Mouse (Mus musculus): ENCODE measurements around the gene Dcaf12. TPM values are rescaled to one million over a fixed set of nuclear protein-coding genes. Genes with fewer than 3 reads are reported as not detected.
A peak's percentile ranks its signal among the peaks of the same experiment; 100 is the strongest.

The Dcaf12 gene
- polyA plus RNA-seq, 1 experiment from 2014 or later, result 59.5 TPM

DNA sequence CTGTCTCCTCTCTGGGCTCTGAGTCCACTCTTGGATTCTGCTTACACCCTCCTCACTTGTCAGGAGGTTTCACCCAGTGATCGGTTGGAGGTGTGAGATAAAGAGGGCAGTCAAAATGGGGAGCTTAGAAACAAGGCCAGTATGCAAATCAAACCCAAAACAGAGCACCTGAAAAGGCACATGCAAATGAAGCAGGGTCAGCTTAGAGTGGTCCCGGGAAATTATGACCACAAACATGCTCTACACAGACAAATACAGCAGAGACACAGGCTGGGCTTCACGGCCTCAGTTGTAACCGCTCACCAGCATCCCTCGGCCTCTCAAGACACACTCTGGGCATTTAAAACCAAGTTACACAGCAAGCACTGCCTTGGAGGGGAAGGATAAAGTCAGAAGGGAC is 15.7 kb downstream of the Dcaf12 start:
- DNase-seq (ENCODE audit: low spot score), result no peak
- no peak overlapping the region for H3K27ac ChIP-seq
- no peaks in the 10 kb centered on the region for H3K4me1 ChIP-seq
- no peak overlapping the region for H3K4me3 ChIP-seq
- peaks cover 98% of the 10 kb centered on the region for H3K36me3 ChIP-seq
- 95% methylated on average over 5 of the region's 5 CpGs for WGBS
- H3K27me3 ChIP-seq (ENCODE audit: low read depth, poor library complexity, severe bottlenecking), result no peaks in the 10 kb centered on the region
- H3K9me3 ChIP-seq (replicated peaks), result no peaks in the 10 kb centered on the region

DNA sequence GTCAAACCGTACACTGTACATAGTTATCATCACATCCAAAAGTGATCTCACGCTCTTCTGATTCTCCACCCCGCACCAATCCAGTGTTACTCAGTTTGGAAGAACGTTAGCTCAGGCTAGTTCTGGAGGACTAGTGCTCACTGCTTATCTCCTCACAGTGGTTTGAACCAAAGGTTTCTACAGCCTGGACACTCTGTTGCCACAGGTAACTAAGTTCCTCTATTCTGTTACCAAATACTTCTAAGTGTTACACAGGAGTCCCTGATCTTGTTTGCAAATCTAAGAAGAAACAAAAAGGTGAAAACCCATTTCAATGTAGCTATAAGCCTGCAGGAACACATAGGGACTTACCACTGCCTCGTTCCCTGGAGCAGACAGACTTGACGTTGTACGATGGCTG is 18.7 kb downstream of the Dcaf12 start:
- no peak overlapping the region for H3K4me3 ChIP-seq
- peaks cover 98% of the 10 kb centered on the region for H3K36me3 ChIP-seq
- H3K9me3 ChIP-seq (replicated peaks), result no peaks in the 10 kb centered on the region
- 96% methylated on average over 7 of the region's 7 CpGs for WGBS
- H3K4me1 ChIP-seq, result no peaks in the 10 kb centered on the region
- DNase-seq (ENCODE audit: low spot score), result no peak
- H3K27ac ChIP-seq, result no peak overlapping the region
- H3K27me3 ChIP-seq (ENCODE audit: low read depth, poor library complexity, severe bottlenecking), result no peaks in the 10 kb centered on the region

DNA sequence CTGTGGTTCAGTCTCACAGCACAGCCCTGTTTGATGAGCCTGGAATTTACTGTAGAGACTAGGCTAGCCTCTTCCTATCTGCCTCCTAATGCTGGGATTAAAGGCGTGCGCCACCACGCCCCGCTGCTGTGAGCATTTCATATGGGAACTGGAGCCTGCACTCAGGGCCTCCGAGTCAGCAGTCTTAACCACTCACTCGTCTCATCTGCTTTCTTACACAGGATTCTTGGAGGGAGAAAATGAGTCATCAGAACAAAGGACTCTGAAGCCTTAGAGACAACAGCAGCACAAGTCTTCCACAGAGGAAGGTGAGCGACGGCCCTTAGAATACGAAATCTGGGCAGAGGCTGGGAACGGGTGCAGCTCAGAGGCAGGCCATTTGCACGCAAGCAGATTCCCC is 19.2 kb downstream of the Dcaf12 start:
- Histone ChIP-seq H3K36me3 (peaks cover 98% of the 10 kb centered on the region), H3K9me3 (replicated peaks) (no peaks in the 10 kb centered on the region)
- WGBS, result 95% methylated on average over 11 of the region's 11 CpGs

DNA sequence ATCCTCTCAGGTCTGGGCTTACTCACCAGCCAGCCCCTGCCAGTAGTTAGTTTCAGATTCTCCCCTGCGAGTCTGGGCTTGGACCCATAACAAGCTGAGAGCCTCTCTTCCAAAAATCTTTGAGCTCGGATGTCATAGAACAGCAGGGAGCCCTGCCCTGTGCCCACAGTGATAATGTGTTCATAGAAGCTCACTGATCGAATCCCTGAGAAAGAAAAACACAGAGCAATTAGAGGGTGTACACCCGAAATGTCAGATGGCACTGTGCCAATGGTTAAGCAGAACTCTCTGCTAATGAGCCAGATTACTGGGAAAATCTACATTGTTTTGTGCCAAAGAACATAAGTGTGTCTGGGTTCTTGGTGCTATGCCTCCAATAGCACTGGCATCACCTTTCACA is 20.8 kb downstream of the Dcaf12 start:
- H3K4me3 ChIP-seq, result no peak overlapping the region
- H3K9me3 ChIP-seq (replicated peaks), result no peaks in the 10 kb centered on the region
- no peak overlapping the region for H3K27ac ChIP-seq
- no peaks in the 10 kb centered on the region for H3K27me3 ChIP-seq (ENCODE audit: low read depth, poor library complexity, severe bottlenecking)
- WGBS, result 88% methylated on average over 4 of the region's 4 CpGs
- DNase-seq (ENCODE audit: low spot score), result no peak
- no peaks in the 10 kb centered on the region for H3K4me1 ChIP-seq
- peaks cover 91% of the 10 kb centered on the region for H3K36me3 ChIP-seq

More for the DNA sequence above, 19.2 kb downstream of the Dcaf12 start:
- no peak overlapping the region for H3K27ac ChIP-seq
- no peaks in the 10 kb centered on the region for H3K27me3 ChIP-seq (ENCODE audit: low read depth, poor library complexity, severe bottlenecking)
- no peak overlapping the region for H3K4me3 ChIP-seq
- H3K4me1 ChIP-seq, result no peaks in the 10 kb centered on the region
- no peak for DNase-seq (ENCODE audit: low spot score)

DNA sequence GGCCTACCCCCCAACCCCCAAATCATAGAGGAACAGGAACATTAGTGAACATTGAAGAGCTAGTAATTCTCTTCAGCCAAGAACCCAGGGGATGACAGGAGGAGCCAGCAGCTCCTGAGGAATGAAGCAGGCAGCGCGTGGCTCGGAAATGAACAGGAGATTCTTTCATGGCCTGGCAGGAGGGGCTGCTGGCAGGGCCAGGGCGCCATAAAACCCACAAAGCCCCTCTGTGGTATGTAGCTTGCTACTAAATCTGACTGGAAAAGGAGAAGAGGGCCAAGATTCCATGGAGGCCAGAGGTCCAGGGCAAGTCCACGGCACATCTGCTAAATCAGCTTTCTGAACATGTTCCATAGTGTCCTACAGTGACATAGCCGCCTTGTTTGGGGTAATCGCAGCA is 24.9 kb downstream of the Dcaf12 start:
- Histone ChIP-seq H3K4me3 (no peak overlapping the region), H3K27me3 (ENCODE audit: low read depth, poor library complexity, severe bottlenecking) (no peaks in the 10 kb centered on the region), H3K9me3 (replicated peaks) (no peaks in the 10 kb centered on the region), H3K27ac (no peak overlapping the region), H3K36me3 (peaks cover 51% of the 10 kb centered on the region), H3K4me1 (0 out of 2 replicates have a peak, but pooled peaks cover 3% of the 10 kb centered on the region)
- 81% methylated on average over 7 of the region's 7 CpGs for WGBS
- DNase-seq (ENCODE audit: low spot score), result no peak

DNA sequence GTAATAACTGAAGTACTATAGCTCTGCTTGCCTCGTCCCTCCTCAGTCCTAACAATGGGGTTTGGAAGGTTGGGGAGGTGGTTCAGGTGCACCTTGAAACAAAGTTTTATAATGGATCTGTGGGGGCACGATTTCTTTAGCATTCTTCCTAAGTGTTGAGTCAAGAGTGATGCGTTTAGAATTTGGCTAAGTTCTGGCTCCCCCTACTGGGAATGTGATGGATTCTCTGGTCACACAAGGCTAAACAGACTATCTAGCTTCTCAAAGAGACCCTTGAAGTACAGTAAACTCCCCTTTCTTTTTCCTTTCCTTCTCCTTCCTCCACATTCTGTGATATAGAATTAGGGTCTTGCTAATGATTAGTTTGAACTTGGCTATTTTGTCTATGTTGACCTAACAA is 28.3 kb downstream of the Dcaf12 start:
- no peak for DNase-seq (ENCODE audit: low spot score)
- WGBS, result 29% methylated on average over 3 of the region's 3 CpGs

DNA sequence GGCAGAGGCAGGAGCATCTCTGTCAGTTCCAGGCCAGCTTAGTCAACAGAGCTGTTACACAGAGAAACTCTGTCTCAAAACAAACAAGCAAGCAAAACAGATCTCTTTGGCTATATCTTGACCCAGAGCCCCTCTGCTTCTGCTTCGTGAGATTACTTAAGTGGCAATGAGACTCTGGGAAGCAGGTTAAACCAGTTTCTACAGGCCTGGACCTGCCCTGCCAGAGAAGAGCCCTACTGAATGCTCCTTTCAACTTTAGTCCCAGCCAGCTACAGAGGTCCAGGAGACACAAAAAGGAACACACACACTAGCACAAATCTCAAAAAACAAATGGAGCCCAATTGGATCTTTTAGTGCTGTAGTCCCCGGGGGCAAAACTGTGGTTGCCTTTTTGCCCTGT is 30.6 kb downstream of the Dcaf12 start:
- H3K36me3 ChIP-seq, result no peaks in the 10 kb centered on the region
- peak overlapping the region; percentile 36; the same call in 1 of the 2 replicates for H3K27ac ChIP-seq
- no peaks in the 10 kb centered on the region for H3K27me3 ChIP-seq (ENCODE audit: low read depth, poor library complexity, severe bottlenecking)
- WGBS, result 70% methylated on average over 2 of the region's 2 CpGs
- H3K9me3 ChIP-seq (replicated peaks), result no peaks in the 10 kb centered on the region
- no peak for DNase-seq (ENCODE audit: low spot score)
- no peak overlapping the region for H3K4me3 ChIP-seq
- 0 out of 2 replicates have a peak, but pooled peaks cover 8% of the 10 kb centered on the region for H3K4me1 ChIP-seq

More for the DNA sequence above, 28.3 kb downstream of the Dcaf12 start:
- H3K27me3 ChIP-seq (ENCODE audit: low read depth, poor library complexity, severe bottlenecking), result no peaks in the 10 kb centered on the region
- no peaks in the 10 kb centered on the region for H3K9me3 ChIP-seq (replicated peaks)
- no peak overlapping the region for H3K4me3 ChIP-seq
- H3K36me3 ChIP-seq, result peaks cover 18% of the 10 kb centered on the region
- no peak overlapping the region for H3K27ac ChIP-seq
- 0 out of 2 replicates have a peak, but pooled peaks cover 8% of the 10 kb centered on the region for H3K4me1 ChIP-seq

DNA sequence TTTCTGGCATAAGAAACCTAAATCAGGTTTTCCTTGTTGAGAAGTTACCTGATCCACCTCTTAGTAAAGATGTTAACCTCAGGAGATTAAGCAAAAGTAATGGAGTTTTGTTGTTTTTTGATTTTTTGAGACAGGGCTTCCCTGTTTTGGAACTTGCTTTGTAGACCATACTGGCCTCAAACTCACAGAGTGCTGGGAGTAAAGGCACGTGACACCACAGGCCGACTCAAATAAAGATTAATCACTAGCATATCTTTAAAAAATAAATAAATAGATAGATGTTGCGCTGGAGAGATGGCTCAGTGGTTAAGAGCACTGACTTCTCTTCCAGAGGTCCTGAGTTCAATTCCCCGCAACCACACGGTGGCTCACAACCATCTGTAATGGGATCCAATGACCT is 38.8 kb downstream of the Dcaf12 start:
- peak overlapping the region; percentile 96 for H3K27ac ChIP-seq
- no peaks in the 10 kb centered on the region for H3K9me3 ChIP-seq (replicated peaks)
- WGBS, result 77% methylated on average over 5 of the region's 5 CpGs
- no peaks in the 10 kb centered on the region for H3K27me3 ChIP-seq (ENCODE audit: low read depth, poor library complexity, severe bottlenecking)
- no peak for DNase-seq (ENCODE audit: low spot score)
- H3K36me3 ChIP-seq, result peaks cover 16% of the 10 kb centered on the region
- peak overlapping the region; percentile 75 for H3K4me3 ChIP-seq
- H3K4me1 ChIP-seq, result peaks cover 26% of the 10 kb centered on the region

DNA sequence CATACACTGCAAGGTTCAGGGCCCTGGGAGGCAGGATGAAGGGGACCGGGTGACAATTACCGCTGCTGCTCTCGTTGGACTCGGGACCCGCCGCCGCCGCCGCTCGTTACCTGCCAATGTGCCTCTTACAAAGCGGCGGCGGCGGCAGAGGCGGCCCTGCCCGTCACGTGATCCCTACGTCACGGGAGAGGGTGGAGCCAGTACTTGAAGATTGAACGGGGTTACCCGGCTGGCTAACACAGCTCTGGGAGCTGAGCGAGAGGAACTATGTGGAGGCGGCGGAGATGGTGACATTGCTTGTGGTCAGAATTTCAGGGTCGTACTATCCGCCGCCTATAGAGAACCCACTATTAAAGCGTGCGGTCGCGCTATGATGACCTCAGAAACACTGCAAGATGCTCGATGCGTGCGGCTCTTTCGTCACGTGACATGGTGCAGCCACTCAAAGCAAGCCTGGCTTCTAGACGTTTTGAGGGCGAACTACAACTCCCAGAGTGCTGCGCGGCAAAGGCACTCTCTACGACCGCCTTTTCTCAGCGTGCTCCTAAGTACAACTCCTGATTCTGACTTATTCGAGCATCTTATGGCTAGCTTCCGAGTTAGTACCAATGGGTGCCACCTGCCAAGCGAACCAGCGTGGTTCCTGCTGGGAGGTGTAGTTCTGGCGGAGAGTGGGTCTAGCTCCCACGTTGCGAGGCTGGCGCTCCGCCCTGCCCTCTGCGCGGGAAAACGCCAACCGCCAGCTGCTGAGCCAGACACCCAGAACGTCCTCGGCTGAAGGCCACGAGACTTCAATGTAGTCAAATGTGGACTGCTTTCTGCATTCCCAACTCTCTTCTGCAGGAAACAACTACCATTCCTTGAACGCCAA is 39.5 kb downstream of the Dcaf12 start, which contains the start of gene Ubap2:
Ubap2 (minus strand) TSS at position 165 of the 871 bp plus-strand sequence.
- DNase-seq (ENCODE audit: low spot score), result peak; percentile 97

DNA sequence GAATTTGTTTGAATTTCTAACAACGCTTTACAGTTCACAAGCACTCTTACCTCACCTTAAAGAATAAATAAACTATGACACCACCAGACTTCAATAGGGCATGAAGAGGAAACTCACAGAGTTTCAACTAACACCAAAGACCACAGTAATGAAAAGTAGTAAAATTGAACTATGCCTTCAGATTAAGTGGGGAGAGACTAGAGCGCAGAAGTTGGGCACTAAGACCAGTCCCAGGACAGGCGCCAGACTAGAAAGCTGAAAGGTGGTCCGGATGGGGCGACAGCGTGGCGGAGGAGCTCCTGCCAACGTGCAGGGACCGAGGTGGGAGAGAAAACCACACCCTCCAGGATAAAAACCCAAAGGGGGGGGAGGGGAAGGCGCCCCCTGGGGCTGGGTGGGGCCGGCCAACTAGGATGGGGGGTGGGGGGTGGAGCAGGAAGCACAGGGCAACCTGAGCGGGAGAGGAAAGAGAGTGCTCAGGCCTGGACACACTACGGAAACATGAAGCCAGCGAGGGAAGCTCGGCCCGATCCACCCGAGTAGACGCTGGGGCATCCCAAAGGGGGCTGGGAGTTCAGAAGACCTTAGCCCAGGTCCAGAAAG is 40.2 kb downstream of the Dcaf12 start:
- no peak for DNase-seq (ENCODE audit: low spot score)
- peaks cover 30% of the 10 kb centered on the region for H3K36me3 ChIP-seq
- peak overlapping the region; percentile 96 for H3K27ac ChIP-seq
- H3K4me3 ChIP-seq, result peak overlapping the region; percentile 75
- H3K4me1 ChIP-seq, result peaks cover 26% of the 10 kb centered on the region
- no peaks in the 10 kb centered on the region for H3K9me3 ChIP-seq (replicated peaks)
- no peaks in the 10 kb centered on the region for H3K27me3 ChIP-seq (ENCODE audit: low read depth, poor library complexity, severe bottlenecking)
- WGBS, result under 1% methylated on average over 18 of the region's 18 CpGs

More for the DNA sequence above, 39.5 kb downstream of the Dcaf12 start, which contains the start of gene Ubap2:
- H3K4me3 ChIP-seq, result peak within 1 kb of the TSS; percentile 75
- under 1% methylated on average over 60 of the region's 60 CpGs for WGBS
- peak within 1 kb of the TSS; percentile 96 for H3K27ac ChIP-seq
- H3K4me1 ChIP-seq, result peaks cover 26% of the 10 kb centered on the region
- H3K36me3 ChIP-seq, result peaks cover 23% of the 10 kb centered on the region
- H3K27me3 ChIP-seq (ENCODE audit: low read depth, poor library complexity, severe bottlenecking), result no peaks in the 10 kb centered on the region
- no peaks in the 10 kb centered on the region for H3K9me3 ChIP-seq (replicated peaks)

DNA sequence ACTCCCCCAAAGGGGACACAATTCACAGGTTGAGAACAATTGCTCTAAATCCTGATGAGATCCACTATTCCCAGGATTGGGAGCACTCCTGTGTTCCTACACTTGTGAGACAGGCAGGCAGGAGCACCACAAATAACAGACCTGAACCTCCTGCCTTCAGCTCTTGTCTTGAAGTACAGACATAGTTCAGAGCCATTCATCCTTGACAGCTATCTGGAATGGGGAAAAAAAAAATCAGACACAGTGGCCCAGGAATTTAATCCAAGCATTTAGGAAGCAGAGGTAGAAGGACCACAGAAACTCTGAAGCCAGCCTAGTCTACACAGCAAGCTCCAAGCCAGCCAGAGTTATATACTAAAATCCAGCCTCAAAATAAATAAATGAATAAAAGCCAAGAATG is 46.6 kb downstream of the Dcaf12 start:
- peaks cover 10% of the 10 kb centered on the region for H3K4me1 ChIP-seq
- DNase-seq (ENCODE audit: low spot score), result no peak
- peaks cover 90% of the 10 kb centered on the region for H3K36me3 ChIP-seq
- no peak overlapping the region for H3K27ac ChIP-seq
- no peaks in the 10 kb centered on the region for H3K9me3 ChIP-seq (replicated peaks)
- no peaks in the 10 kb centered on the region for H3K27me3 ChIP-seq (ENCODE audit: low read depth, poor library complexity, severe bottlenecking)
- H3K4me3 ChIP-seq, result no peak overlapping the region

DNA sequence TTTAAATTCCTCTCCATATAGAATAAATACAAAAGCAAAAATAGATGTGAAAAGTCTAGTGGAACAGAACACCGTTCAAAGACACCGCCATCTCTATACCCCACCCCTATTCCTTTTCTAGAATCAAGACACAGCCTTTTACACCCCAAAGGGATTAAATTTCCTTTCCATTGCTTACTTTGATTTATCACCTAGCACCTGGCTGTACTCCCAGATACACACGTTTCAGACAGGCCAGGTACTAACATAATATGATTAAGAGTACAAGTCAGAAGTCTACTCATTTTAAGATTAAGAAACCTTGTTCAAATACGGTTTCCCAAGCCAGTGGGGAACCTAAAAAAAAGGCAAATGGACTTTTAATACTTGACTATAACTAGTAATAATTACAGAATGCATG is 48.3 kb downstream of the Dcaf12 start:
- no peaks in the 10 kb centered on the region for H3K4me1 ChIP-seq
- peaks cover 96% of the 10 kb centered on the region for H3K36me3 ChIP-seq
- H3K9me3 ChIP-seq (replicated peaks), result no peaks in the 10 kb centered on the region
- no peak for DNase-seq (ENCODE audit: low spot score)
- WGBS, result 88% methylated on average over 4 of the region's 4 CpGs
- no peak overlapping the region for H3K4me3 ChIP-seq
- H3K27ac ChIP-seq, result no peak overlapping the region
- H3K27me3 ChIP-seq (ENCODE audit: low read depth, poor library complexity, severe bottlenecking), result no peaks in the 10 kb centered on the region

DNA sequence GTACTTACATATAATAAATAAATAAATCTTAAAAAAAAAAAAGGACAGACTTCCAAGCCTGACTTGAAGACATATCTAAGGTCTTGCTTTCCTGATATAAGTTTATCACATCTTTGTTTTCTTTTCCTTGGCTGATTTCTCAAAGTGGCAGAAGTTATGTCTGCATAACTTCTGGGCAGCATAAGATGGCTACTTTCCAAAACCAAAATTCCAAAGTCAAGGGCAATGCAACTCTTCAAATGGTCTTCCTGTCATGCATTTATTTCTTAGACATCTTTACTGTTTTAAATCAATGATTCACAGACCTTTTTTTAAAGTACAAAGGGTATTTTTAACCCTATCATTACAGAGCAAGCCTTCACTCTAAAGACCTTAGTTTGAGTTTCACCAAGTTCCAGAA is 54.0 kb downstream of the Dcaf12 start:
- H3K36me3 ChIP-seq, result peaks cover 66% of the 10 kb centered on the region
- DNase-seq (ENCODE audit: low spot score), result no peak
- H3K4me3 ChIP-seq, result no peak overlapping the region
- H3K4me1 ChIP-seq, result no peaks in the 10 kb centered on the region
- no peaks in the 10 kb centered on the region for H3K27me3 ChIP-seq (ENCODE audit: low read depth, poor library complexity, severe bottlenecking)
- H3K27ac ChIP-seq, result no peak overlapping the region
- H3K9me3 ChIP-seq (replicated peaks), result no peaks in the 10 kb centered on the region

Data from limb, embryonic 10.5 days (tissue).